Mouse (Mus musculus) lung, embryonic 15.5 days (tissue): Measurements from ENCODE around the gene Pax3. TPM values are rescaled to one million over a fixed set of nuclear protein-coding genes. Genes with fewer than 3 reads are reported as not detected.

ENCODE experiments used
- ATAC-seq: fragments of 200-750 bp; cut with Nextera tagmentation; 2 replicates; pipeline ENCODE4 v1.8.0; 2017; ENCODE audit warnings: moderate number of reproducible peaks, borderline replicate concordance; ENCODE audit not compliant: low FRiP score, low TSS enrichment; ENCODE audit errors: extremely low read depth
- H3K27ac ChIP-seq: fragments of 300-500 bp; sonication (generic); 2 replicates; pipeline ENCODE4 v1.5.1; 2015; ENCODE audit warnings: moderate library complexity, mild to moderate bottlenecking, inconsistent platforms
- H3K27me3 ChIP-seq: fragments of 300-500 bp; sonication (generic); 2 replicates; pipeline ENCODE4 v1.6.1; 2015; ENCODE audit warnings: inconsistent platforms
- H3K36me3 ChIP-seq: fragments of 300-500 bp; sonication (generic); 2 replicates; pipeline ENCODE4 v1.6.1; 2015; ENCODE audit warnings: inconsistent platforms
- H3K4me1 ChIP-seq: fragments of 300-500 bp; sonication (generic); 2 replicates; pipeline ENCODE4 v1.6.1; 2015; ENCODE audit warnings: inconsistent platforms
- H3K4me2 ChIP-seq: fragments of 300-500 bp; sonication (generic); 2 replicates; pipeline ENCODE4 v1.6.1; 2015; ENCODE audit warnings: inconsistent platforms, mild to moderate bottlenecking, moderate library complexity
- H3K4me3 ChIP-seq: fragments of 300-500 bp; sonication (generic); 2 replicates; pipeline ENCODE4 v1.5.1; 2015; ENCODE audit warnings: mild to moderate bottlenecking, inconsistent platforms
- H3K9ac ChIP-seq: fragments of 300-500 bp; sonication (generic); 2 replicates; pipeline ENCODE4 v1.6.1; 2015; ENCODE audit warnings: inconsistent platforms
- H3K9me3 ChIP-seq: fragments of 300-500 bp; sonication (generic); 2 replicates; pipeline ENCODE4 v1.6.1; 2016; ENCODE audit warnings: inconsistent platforms
- WGBS: fragments of 180-500 bp; shearing (Covaris S2); methylation state at CpG from one replicate; pipeline ENCODE4 v1.1.7; 2015; 5-methylcytosine and 5-hydroxymethylcytosine counted together
- polyA plus RNA-seq: library from polyadenylated mRNA; unstranded; fragments of >200 nt; fragmentation: Nextera tagmentation; extraction: Ambion mirVana; gene quantifications from 2 replicates; pipeline ENCODE4 v1.2.1, GENCODE M21; 2015

The Pax3 gene
- polyA plus RNA-seq, 1 experiment from 2014 or later: 0.06 TPM

- Histone ChIP-seq H3K4me2 (no peak overlapping the region), H3K9ac (no peak overlapping the region), H3K36me3 (no peaks in the 10 kb centered on the region), H3K27ac (no peak overlapping the region), H3K9me3 (no peaks in the 10 kb centered on the region), H3K4me3 (no peak overlapping the region), H3K27me3 (peaks cover 21% of the 10 kb centered on the region; the same call in 1 of the 2 replicates), H3K4me1 (no peaks in the 10 kb centered on the region)
- ATAC-seq: no peak
- WGBS: 24% methylated on average over 6 of the region's 6 CpGs
These were observed 86.6 kb downstream of the Pax3 start for GRCm38 (mm10) chr1:78110311-78110710.

GRCm38 (mm10) chr1:78103511-78103910, 93.4 kb downstream of the Pax3 start:
- H3K4me3 ChIP-seq: no peak overlapping the region
- H3K9ac ChIP-seq: no peak overlapping the region
- 58% methylated on average over 7 of the region's 7 CpGs for WGBS
- no peak overlapping the region for H3K27ac ChIP-seq
- H3K4me2 ChIP-seq: no peak overlapping the region
- peaks cover 9% of the 10 kb centered on the region; the same call in 1 of the 2 replicates for H3K27me3 ChIP-seq
- H3K9me3 ChIP-seq: no peaks in the 10 kb centered on the region
- H3K4me1 ChIP-seq: no peaks in the 10 kb centered on the region
- no peak for ATAC-seq
- no peaks in the 10 kb centered on the region for H3K36me3 ChIP-seq

GRCm38 (mm10) chr1:78093619-78094018, 103.3 kb downstream of the Pax3 start:
- H3K4me1 ChIP-seq: no peaks in the 10 kb centered on the region
- no peaks in the 10 kb centered on the region for H3K36me3 ChIP-seq
- H3K27me3 ChIP-seq: no peaks in the 10 kb centered on the region
- 82% methylated on average over 4 of the region's 4 CpGs for WGBS
- no peak overlapping the region for H3K4me2 ChIP-seq
- ATAC-seq: no peak
- no peak overlapping the region for H3K27ac ChIP-seq
- no peaks in the 10 kb centered on the region for H3K9me3 ChIP-seq
- no peak overlapping the region for H3K4me3 ChIP-seq
- H3K9ac ChIP-seq: no peak overlapping the region

- ATAC-seq: no peak
- Histone ChIP-seq H3K4me1 (no peaks in the 10 kb centered on the region), H3K9ac (no peak overlapping the region), H3K4me2 (no peak overlapping the region), H3K27ac (no peak overlapping the region), H3K36me3 (no peaks in the 10 kb centered on the region), H3K4me3 (no peak overlapping the region), H3K9me3 (no peaks in the 10 kb centered on the region), H3K27me3 (no peaks in the 10 kb centered on the region)
- WGBS: 60% methylated on average over 2 of the region's 2 CpGs
These were observed 108.3 kb downstream of the Pax3 start for GRCm38 (mm10) chr1:78088646-78089045.

GRCm38 (mm10) chr1:78081761-78082160, 115.2 kb downstream of the Pax3 start:
- no peaks in the 10 kb centered on the region for H3K36me3 ChIP-seq
- H3K4me2 ChIP-seq: peak overlapping the region; percentile 14
- no peak overlapping the region for H3K4me3 ChIP-seq
- ATAC-seq: no peak
- no peak overlapping the region for H3K9ac ChIP-seq
- no peaks in the 10 kb centered on the region for H3K9me3 ChIP-seq
- no peaks in the 10 kb centered on the region for H3K4me1 ChIP-seq
- 33% methylated on average over 18 of the region's 18 CpGs for WGBS
- no peaks in the 10 kb centered on the region for H3K27me3 ChIP-seq
- no peak overlapping the region for H3K27ac ChIP-seq

GRCm38 (mm10) chr1:78060850-78061249, 136.1 kb downstream of the Pax3 start:
- no peak overlapping the region for H3K27ac ChIP-seq
- ATAC-seq: no peak
- H3K9me3 ChIP-seq: no peaks in the 10 kb centered on the region
- H3K4me3 ChIP-seq: no peak overlapping the region
- no peak overlapping the region for H3K9ac ChIP-seq
- no peak overlapping the region for H3K4me2 ChIP-seq
- H3K27me3 ChIP-seq: no peaks in the 10 kb centered on the region
- no peaks in the 10 kb centered on the region for H3K36me3 ChIP-seq
- 63% methylated on average over 5 of the region's 5 CpGs for WGBS
- H3K4me1 ChIP-seq: no peaks in the 10 kb centered on the region

- no peaks in the 10 kb centered on the region for H3K27me3 ChIP-seq
- 54% methylated on average over 4 of the region's 4 CpGs for WGBS
- H3K36me3 ChIP-seq: no peaks in the 10 kb centered on the region
- no peak overlapping the region for H3K4me3 ChIP-seq
- no peak overlapping the region for H3K27ac ChIP-seq
- no peaks in the 10 kb centered on the region for H3K9me3 ChIP-seq
- no peak overlapping the region for H3K4me2 ChIP-seq
- no peak for ATAC-seq
- no peaks in the 10 kb centered on the region for H3K4me1 ChIP-seq
- H3K9ac ChIP-seq: no peak overlapping the region
These were observed 139.0 kb downstream of the Pax3 start for GRCm38 (mm10) chr1:78057939-78058338.

GRCm38 (mm10) chr1:78053677-78054076, 143.3 kb downstream of the Pax3 start:
- no peak overlapping the region for H3K4me3 ChIP-seq
- H3K9me3 ChIP-seq: no peaks in the 10 kb centered on the region
- 82% methylated on average over 6 of the region's 6 CpGs for WGBS
- H3K27me3 ChIP-seq: no peaks in the 10 kb centered on the region
- H3K4me2 ChIP-seq: no peak overlapping the region
- H3K9ac ChIP-seq: no peak overlapping the region
- H3K27ac ChIP-seq: no peak overlapping the region
- no peaks in the 10 kb centered on the region for H3K36me3 ChIP-seq
- no peak for ATAC-seq
- H3K4me1 ChIP-seq: no peaks in the 10 kb centered on the region

Other genes with a start within 250 kb of the Pax3 start
- 0.65 and 1.1 TPM in 2 replicates for gene Sgpp2, start 113.2 kb upstream of the Pax3 start, polyA plus RNA-seq